Mouse (Mus musculus) neutrophil, adult 5-6 weeks (primary cell): ENCODE measurements at regions not wholly inside any gene's neighbourhood (a gene's known extent, or its start where the extent isn't known, plus 50 kb on each side); places are given as distances from the start of the nearest gene placed in this dataset.

ENCODE experiments used
- ATAC-seq: fragments of 151-379, 151-347 bp; 2 replicates; pipeline ENCODE4 v1.8.0; 2017; ENCODE audit warnings: mild to moderate bottlenecking, moderate TSS enrichment; ENCODE audit not compliant: insufficient number of reproducible peaks, poor library complexity, low FRiP score, severe bottlenecking; ENCODE audit errors: extremely low read depth

DNA sequence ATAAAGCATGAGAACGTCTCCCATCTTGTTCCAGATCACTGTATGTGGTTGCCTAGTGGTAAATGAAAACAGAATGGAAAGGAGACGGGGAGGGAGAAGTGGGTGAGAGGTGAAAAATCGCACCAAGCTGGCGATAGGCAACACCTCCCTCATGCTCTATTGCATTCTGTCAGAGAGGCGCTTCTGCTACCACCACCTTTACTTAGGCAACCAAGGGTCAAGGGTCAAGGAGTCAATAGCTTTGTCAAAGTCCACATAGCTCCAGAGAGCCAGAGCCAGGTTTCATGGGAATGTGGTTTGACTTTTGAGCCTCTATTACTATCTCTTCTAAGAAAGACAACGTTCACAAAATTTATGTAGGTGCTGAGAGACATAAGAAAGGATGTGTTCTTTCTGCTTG, 50.2 kb upstream of the Ntrk2 start:
- ATAC-seq: no peak
